Mouse (Mus musculus) bone marrow, adult 2 months (tissue): Measurements from ENCODE around the gene C2cd2l.
A peak's percentile ranks its signal among the peaks of the same experiment; 100 is the strongest.

Experiments used
- CTCF ChIP-seq: fragments of 200-500 bp; IDR thresholded peaks from 2 replicates; pipeline ENCODE4 v1.5.1; 2011; ENCODE audit warnings: low read length, control low read depth; ENCODE audit not compliant: control insufficient read depth, insufficient read depth
- POLR2A ChIP-seq: fragments of 200-500 bp; IDR thresholded peaks from 2 replicates; pipeline ENCODE4 v1.6.1; 2011; ENCODE audit warnings: low read depth, mild to moderate bottlenecking, control low read depth, low read length, borderline replicate concordance; ENCODE audit not compliant: control insufficient read depth

DNA sequence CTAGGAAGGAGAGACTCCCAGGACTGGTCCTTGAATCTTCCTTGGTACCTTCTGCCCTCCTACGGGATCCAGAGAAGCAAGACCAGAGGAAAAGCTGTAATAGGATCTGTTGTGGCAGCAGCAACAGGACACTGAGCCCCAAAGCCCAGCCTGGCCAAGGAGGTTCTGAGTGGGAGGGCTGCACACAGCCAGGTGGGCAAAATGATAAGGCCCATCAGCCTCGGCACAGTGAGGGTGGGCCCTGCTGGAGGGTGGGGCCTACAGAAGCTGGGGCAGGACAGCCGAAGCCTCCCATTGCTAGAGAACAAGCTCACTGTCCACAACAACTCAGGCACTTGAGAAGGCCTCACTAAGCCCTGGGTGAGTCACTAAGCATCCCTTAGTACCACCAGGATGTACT lies 22.1 kb upstream of the C2cd2l start:
- TF ChIP-seq POLR2A (peak; percentile 99), CTCF (no peak)
